Mouse (Mus musculus): Measurements from ENCODE around the gene Mapkap1.

- TF ChIP-seq CTCF (IDR thresholded peaks at IDR 0.05; ENCODE audit: borderline replicate concordance, insufficient read depth, low read depth, low read length) (no peak), POLR2A (IDR thresholded peaks at IDR 0.05; ENCODE audit: borderline replicate concordance, insufficient read depth, low read length) (no peak)
These were observed 1.8 kb downstream of the Mapkap1 start for GRCm38 (mm10) chr2:34408341-34408740.

Measured in cerebellum, adult 2 months (tissue).